ENCODE assay signal across 30 mouse cellular contexts in genomic region chr1:182452473-182452872, GRCm38 (mm10). TPM values are rescaled to one million over a fixed set of nuclear protein-coding genes. Genes with fewer than 3 reads are reported as not detected.
A peak's percentile ranks its signal among the peaks of the same experiment; 100 is the strongest.
DNase-seq lines count a peak whose midpoint lies in the region; ATAC-seq lines count a peak whose summit lies in the region.
"Had no signal": no experiment of that assay in that cellular context is flagged by ENCODE, and none has a peak within 500 bp of the region (broad histone marks: within the 10 kb centered on the region; RNA-seq: fewer than 3 reads in every experiment).

No protein-coding gene starts in this region.

- no peaks in the 10 kb centered on the region for H3K9me3 ChIP-seq in heart, embryonic 13.5 days
- no peaks in the 10 kb centered on the region for H3K9me3 ChIP-seq in kidney, embryonic 15.5 days (replicated peaks)
- H3K9me3 ChIP-seq: embryonic facial prominence, embryonic 10.5 days; embryonic facial prominence, embryonic 13.5 days; forebrain, embryonic 12.5 days; forebrain, embryonic 15.5 days; G1E; heart, embryonic 15.5 days had no signal

- ATAC-seq in heart, embryonic 13.5 days (ENCODE audit: extremely low read depth, insufficient number of reproducible peaks, low FRiP score, low TSS enrichment), result no peak
- ATAC-seq in kidney, embryonic 15.5 days (replicated peaks; ENCODE audit: low FRiP score), result no peak
- ATAC-seq: forebrain, embryonic 15.5 days; hindbrain, postnatal 0 days; Patski had no signal

- H3K4me1 ChIP-seq in heart, embryonic 13.5 days, result peaks cover 33% of the 10 kb centered on the region
- peaks cover 6% of the 10 kb centered on the region; the same call in 1 of the 2 replicates for H3K4me1 ChIP-seq in kidney, embryonic 15.5 days
- H3K4me1 ChIP-seq: embryonic facial prominence, embryonic 10.5 days; embryonic facial prominence, embryonic 13.5 days; forebrain, embryonic 12.5 days; forebrain, embryonic 15.5 days had no signal

- no peaks in the 10 kb centered on the region for H3K27me3 ChIP-seq in heart, embryonic 13.5 days (replicated peaks)
- no peaks in the 10 kb centered on the region for H3K27me3 ChIP-seq in kidney, embryonic 15.5 days
- H3K27me3 ChIP-seq: CH12.LX; embryonic facial prominence, embryonic 13.5 days; forebrain, embryonic 12.5 days; forebrain, embryonic 15.5 days; heart, embryonic 15.5 days; Patski had no signal

- DNase-seq in heart, adult 8-10 months (ENCODE audit: low spot score), result no peak
- no peak for DNase-seq in kidney, adult 11 months
- DNase-seq in kidney, postnatal 14 days, result peak; percentile 45
- DNase-seq in embryo, embryonic 10.5 days (ENCODE audit: low spot score), result no peak
- no peak for DNase-seq in adrenal gland, adult 2 months
- DNase-seq: adrenal gland, postnatal 14 days; B cell, adult 2 months; cerebellum, adult 11 months; cerebellum, adult 2 months; cerebellum, adult 9-11 months; cerebellum, postnatal 25 days; embryo, embryonic 11 days; gastrocnemius, postnatal 25 days; heart, adult 2 months; heart, postnatal 10 days; heart, postnatal 4 days had no signal

- H3K4me3 ChIP-seq in heart, embryonic 13.5 days, result no peak overlapping the region
- H3K4me3 ChIP-seq in kidney, embryonic 15.5 days (replicated peaks), result no peak overlapping the region
- H3K4me3 ChIP-seq: embryonic facial prominence, embryonic 10.5 days; embryonic facial prominence, embryonic 13.5 days; erythroblast, embryonic 14.5 days; forebrain, embryonic 12.5 days; forebrain, embryonic 15.5 days; heart, adult 2 months; heart, embryonic 15.5 days had no signal

- peaks cover 58% of the 10 kb centered on the region for H3K36me3 ChIP-seq in heart, embryonic 13.5 days
- peaks cover 63% of the 10 kb centered on the region for H3K36me3 ChIP-seq in kidney, embryonic 15.5 days

- H3K27ac ChIP-seq in heart, embryonic 13.5 days (replicated peaks), result peak overlapping the region; percentile 56
- H3K27ac ChIP-seq in kidney, embryonic 15.5 days, result peak overlapping the region; percentile 39; the same call in 1 of the 2 replicates
- H3K27ac ChIP-seq: embryonic facial prominence, embryonic 10.5 days; embryonic facial prominence, embryonic 13.5 days; forebrain, embryonic 12.5 days; forebrain, embryonic 15.5 days; heart, adult 2 months; heart, embryonic 15.5 days; hindbrain, embryonic 14.5 days; hindbrain, postnatal 0 days had no signal

- peak overlapping the region; percentile 37; the same call in 1 of the 2 replicates for H3K9ac ChIP-seq in heart, embryonic 13.5 days
- no peak overlapping the region for H3K9ac ChIP-seq in kidney, embryonic 15.5 days
- H3K9ac ChIP-seq: embryonic facial prominence, embryonic 13.5 days; forebrain, embryonic 12.5 days; forebrain, embryonic 15.5 days; heart, embryonic 15.5 days; hindbrain, embryonic 14.5 days had no signal

- H3K4me2 ChIP-seq in heart, embryonic 13.5 days, result no peak overlapping the region
- no peak overlapping the region for H3K4me2 ChIP-seq in kidney, embryonic 15.5 days
- H3K4me2 ChIP-seq: embryonic facial prominence, embryonic 13.5 days; forebrain, embryonic 12.5 days; forebrain, embryonic 15.5 days; heart, embryonic 11.5 days; heart, embryonic 15.5 days; hindbrain, embryonic 14.5 days had no signal

- 66% methylated on average over 4 of the region's 4 CpGs for WGBS in heart, embryonic 13.5 days
- WGBS in kidney, embryonic 15.5 days, result 44% methylated on average over 4 of the region's 4 CpGs

RNA-seq across cellular contexts. Expression of gene Trp53bp2, which starts 43.5 kb away (rescaled TPM):
- polyA plus RNA-seq in heart, embryonic 13.5 days (2015; fragmentation: Nextera tagmentation; extraction: Ambion mirVana), result 12.2 and 12.7 TPM in 2 replicates
- total RNA-seq in heart, adult 8-10 months (2022), result 10 to 100 TPM in 2 of 4 experiments, 1 to 10 TPM in 2; 9.7 to 11.2 (median 10.5) TPM
- 27.2 and 27.8 TPM in 2 replicates for polyA plus RNA-seq in kidney, embryonic 15.5 days (2015; fragmentation: Nextera tagmentation; extraction: Ambion mirVana)
- 10 to 100 TPM; 20.1 to 22.2 TPM for total RNA-seq in adrenal gland, adult 2 months (2021)
- polyA plus RNA-seq in adrenal gland, adult 2 months (2012; rRNA removed), result 14.2 and 14.3 TPM in 2 replicates
